Mouse (Mus musculus): ENCODE results near the gene Sardh. TPM values are rescaled to one million over a fixed set of nuclear protein-coding genes. Genes with fewer than 3 reads are reported as not detected.
A peak's percentile ranks its signal among the peaks of the same experiment; 100 is the strongest.

Sardh gene
- total and polyA plus RNA-seq, 3 experiments = 4.7 to 19.1 (median 6.5) TPM

GRCm38 (mm10) chr2:27175696-27176267 lies 72.4 kb downstream of the Sardh start:
- no peaks in the 10 kb centered on the region for H3K79me2 ChIP-seq (replicated peaks; ENCODE audit: control insufficient read depth, insufficient read depth, low read length)
- no peaks in the 10 kb centered on the region for H3K27me3 ChIP-seq (ENCODE audit: control insufficient read depth, insufficient read depth, low read length)
- TF ChIP-seq CTCF (IDR thresholded peaks at IDR 0.05) (no peak), EP300 (IDR thresholded peaks at IDR 0.05; ENCODE audit: insufficient read depth, low read depth, low read length) (no peak)
- peak in 1 of 2 experiments; percentile 41 for DNase-seq
- no peak overlapping the region for H3K9ac ChIP-seq (ENCODE audit: low read depth, low read length)
- intact Hi-C loops (cut with DNase I) = no loop called here
- H3K27ac ChIP-seq = no peak overlapping the region
- H3K4me1 ChIP-seq (ENCODE audit: control insufficient read depth, insufficient read depth, low read length) = no peaks in the 10 kb centered on the region; the same call in 1 of the 2 replicates
- 56% methylated on average over 10 of the region's 10 CpGs for WGBS
- no peak overlapping the region for H3K4me3 ChIP-seq
- H3K36me3 ChIP-seq (ENCODE audit: control insufficient read depth, insufficient read depth, low read length) = no peaks in the 10 kb centered on the region

GRCm38 (mm10) chr2:27174242-27174641 lies 73.9 kb downstream of the Sardh start:
- no peaks in the 10 kb centered on the region; the same call in 1 of the 2 replicates for H3K4me1 ChIP-seq (ENCODE audit: control insufficient read depth, insufficient read depth, low read length)
- no peak overlapping the region for H3K4me3 ChIP-seq
- TF ChIP-seq POLR2A (IDR thresholded peaks at IDR 0.05; ENCODE audit: insufficient read depth, low read depth, low read length) = no peak
- no peak for TF ChIP-seq CTCF (IDR thresholded peaks at IDR 0.05)
- no peak for TF ChIP-seq EP300 (IDR thresholded peaks at IDR 0.05; ENCODE audit: insufficient read depth, low read depth, low read length)
- no peak overlapping the region for H3K9ac ChIP-seq (ENCODE audit: low read depth, low read length)
- no peaks in the 10 kb centered on the region for H3K36me3 ChIP-seq (ENCODE audit: control insufficient read depth, insufficient read depth, low read length)
- no peaks in the 10 kb centered on the region for H3K79me2 ChIP-seq (replicated peaks; ENCODE audit: control insufficient read depth, insufficient read depth, low read length)
- DNase-seq = no peak
- 68% methylated on average over 2 of the region's 2 CpGs for WGBS
- intact Hi-C loops (cut with DNase I) = no loop called here
- H3K27me3 ChIP-seq (ENCODE audit: control insufficient read depth, insufficient read depth, low read length) = no peaks in the 10 kb centered on the region
- H3K27ac ChIP-seq = no peak overlapping the region

GRCm38 (mm10) chr2:27166999-27167398 lies 81.1 kb downstream of the Sardh start:
- 38% methylated on average over 2 of the region's 2 CpGs for WGBS
- TF ChIP-seq EP300 (IDR thresholded peaks at IDR 0.05; ENCODE audit: insufficient read depth, low read depth, low read length) (no peak), CTCF (IDR thresholded peaks at IDR 0.05) (no peak), POLR2A (IDR thresholded peaks at IDR 0.05; ENCODE audit: insufficient read depth, low read depth, low read length) (no peak)
- Histone ChIP-seq H3K9ac (ENCODE audit: low read depth, low read length) (no peak overlapping the region), H3K4me3 (no peak overlapping the region), H3K79me2 (replicated peaks; ENCODE audit: control insufficient read depth, insufficient read depth, low read length) (no peaks in the 10 kb centered on the region), H3K27ac (no peak overlapping the region), H3K36me3 (ENCODE audit: control insufficient read depth, insufficient read depth, low read length) (no peaks in the 10 kb centered on the region), H3K27me3 (ENCODE audit: control insufficient read depth, insufficient read depth, low read length) (no peaks in the 10 kb centered on the region), H3K4me1 (ENCODE audit: control insufficient read depth, insufficient read depth, low read length) (no peaks in the 10 kb centered on the region)
- intact Hi-C loops (cut with DNase I) = no loop called here
- DNase-seq = no peak

DNA sequence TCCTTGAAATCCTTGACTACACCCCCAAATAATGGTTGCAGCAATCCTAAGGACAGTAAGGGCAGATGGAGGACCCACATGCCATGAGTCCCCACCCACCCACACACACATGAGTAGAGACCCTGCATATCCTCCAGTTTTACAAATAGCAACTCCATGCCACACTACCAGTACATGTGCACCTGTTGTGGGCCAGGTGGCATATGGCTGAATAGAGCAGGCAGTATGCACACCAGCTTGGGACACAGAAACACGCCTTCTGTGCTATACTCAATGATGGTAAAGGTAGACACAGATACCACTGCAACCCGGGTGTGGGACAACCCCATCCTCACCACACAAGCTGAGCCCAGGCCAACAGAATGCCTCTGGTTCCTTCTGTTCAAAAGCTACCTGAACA lies 82.1 kb downstream of the Sardh start:
- intact Hi-C loops (cut with DNase I) = no loop called here
- no peak for DNase-seq
- H3K4me3 ChIP-seq = no peak overlapping the region
- WGBS = 75% methylated on average over 2 of the region's 2 CpGs
- TF ChIP-seq CTCF (IDR thresholded peaks at IDR 0.05) (no peak), EP300 (IDR thresholded peaks at IDR 0.05; ENCODE audit: insufficient read depth, low read depth, low read length) (no peak), POLR2A (IDR thresholded peaks at IDR 0.05; ENCODE audit: insufficient read depth, low read depth, low read length) (no peak)
- H3K4me1 ChIP-seq (ENCODE audit: control insufficient read depth, insufficient read depth, low read length) = no peaks in the 10 kb centered on the region
- H3K9ac ChIP-seq (ENCODE audit: low read depth, low read length) = no peak overlapping the region
- H3K36me3 ChIP-seq (ENCODE audit: control insufficient read depth, insufficient read depth, low read length) = no peaks in the 10 kb centered on the region
- no peak overlapping the region for H3K27ac ChIP-seq
- no peaks in the 10 kb centered on the region for H3K79me2 ChIP-seq (replicated peaks; ENCODE audit: control insufficient read depth, insufficient read depth, low read length)
- H3K27me3 ChIP-seq (ENCODE audit: control insufficient read depth, insufficient read depth, low read length) = no peaks in the 10 kb centered on the region

DNA sequence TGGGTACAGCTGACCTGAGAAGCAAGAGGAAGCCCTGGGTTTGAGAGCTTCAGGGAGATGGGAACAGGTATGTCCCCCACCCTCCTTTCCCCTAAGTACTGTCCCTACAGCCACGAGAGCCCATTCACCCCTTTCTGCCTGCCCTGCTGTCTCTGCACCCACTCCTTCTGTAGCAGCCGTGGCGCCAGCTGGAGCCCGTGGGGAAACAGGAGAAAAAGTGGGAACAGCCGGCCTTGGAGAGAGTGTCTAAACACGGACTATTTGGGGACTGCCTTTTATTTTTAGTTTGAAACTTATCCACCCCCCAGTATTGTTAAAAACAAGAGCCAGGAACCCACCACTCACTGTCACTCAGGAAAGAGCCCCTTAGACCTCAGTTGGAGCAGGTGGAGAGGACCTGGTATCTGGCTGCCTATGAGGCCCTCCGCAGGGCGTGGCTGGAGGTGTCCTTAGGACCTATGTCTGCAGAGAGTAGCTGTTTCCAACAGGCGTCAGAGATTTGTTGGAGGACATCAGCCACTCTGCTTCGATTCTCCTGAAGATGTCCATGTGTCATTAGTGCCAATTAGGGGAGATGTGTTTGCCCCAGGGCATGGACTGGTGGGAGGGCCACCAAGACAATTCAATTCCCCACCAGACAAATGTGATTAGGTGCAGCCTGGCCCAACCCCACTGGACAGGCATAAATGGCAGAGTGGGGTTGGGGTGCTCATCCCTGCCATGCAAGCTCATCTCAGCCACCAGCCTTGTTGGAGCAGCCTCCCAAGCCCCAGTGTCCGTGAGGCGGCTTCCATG lies 83.1 kb downstream of the Sardh start, which contains the start of gene Dbh:
Gene Dbh (plus strand): TSS at position 438 of the 795 bp plus-strand sequence.
- intact Hi-C loops (cut with DNase I) = no loop called here
- Histone ChIP-seq H3K4me1 (ENCODE audit: control insufficient read depth, insufficient read depth, low read length) (no peaks in the 10 kb centered on the region), H3K36me3 (ENCODE audit: control insufficient read depth, insufficient read depth, low read length) (no peaks in the 10 kb centered on the region), H3K4me3 (no peak within 1 kb of the TSS), H3K9ac (ENCODE audit: low read depth, low read length) (no peak within 1 kb of the TSS), H3K79me2 (replicated peaks; ENCODE audit: control insufficient read depth, insufficient read depth, low read length) (no peaks in the 10 kb centered on the region), H3K27ac (no peak within 1 kb of the TSS), H3K27me3 (ENCODE audit: control insufficient read depth, insufficient read depth, low read length) (no peaks in the 10 kb centered on the region)
- WGBS = 77% methylated on average over 12 of the region's 12 CpGs
- no peak for DNase-seq
- TF ChIP-seq EP300 (IDR thresholded peaks at IDR 0.05; ENCODE audit: insufficient read depth, low read depth, low read length) (no peak), CTCF (IDR thresholded peaks at IDR 0.05) (no peak), POLR2A (IDR thresholded peaks at IDR 0.05; ENCODE audit: insufficient read depth, low read depth, low read length) (no peak)

GRCm38 (mm10) chr2:27163851-27164250 lies 84.3 kb downstream of the Sardh start:
- DNase-seq = no peak
- no peaks in the 10 kb centered on the region for H3K36me3 ChIP-seq (ENCODE audit: control insufficient read depth, insufficient read depth, low read length)
- WGBS = 59% methylated on average over 5 of the region's 5 CpGs
- intact Hi-C loops (cut with DNase I) = no loop called here
- no peak overlapping the region for H3K9ac ChIP-seq (ENCODE audit: low read depth, low read length)
- TF ChIP-seq EP300 (IDR thresholded peaks at IDR 0.05; ENCODE audit: insufficient read depth, low read depth, low read length) (no peak), CTCF (IDR thresholded peaks at IDR 0.05) (no peak), POLR2A (IDR thresholded peaks at IDR 0.05; ENCODE audit: insufficient read depth, low read depth, low read length) (no peak)
- H3K79me2 ChIP-seq (replicated peaks; ENCODE audit: control insufficient read depth, insufficient read depth, low read length) = no peaks in the 10 kb centered on the region
- no peaks in the 10 kb centered on the region for H3K27me3 ChIP-seq (ENCODE audit: control insufficient read depth, insufficient read depth, low read length)
- no peaks in the 10 kb centered on the region for H3K4me1 ChIP-seq (ENCODE audit: control insufficient read depth, insufficient read depth, low read length)
- H3K27ac ChIP-seq = no peak overlapping the region
- no peak overlapping the region for H3K4me3 ChIP-seq
